Mouse (Mus musculus): ENCODE data around the gene Pidd1.

- TF ChIP-seq CTCF (IDR thresholded peaks at IDR 0.05; ENCODE audit: low read depth) = no peak
- TF ChIP-seq EP300 (optimal IDR thresholded peaks at IDR 0.05) = no peak
Measured at GRCm38 (mm10) chr7:141411667-141412066, 32.2 kb downstream of the Pidd1 start.
